Mouse (Mus musculus): ENCODE results near the gene Sorl1. TPM values are rescaled to one million over a fixed set of nuclear protein-coding genes. Genes with fewer than 3 reads are reported as not detected.

The Sorl1 gene
- total RNA-seq, 1 experiment = 24.1 TPM

- no peak for TF ChIP-seq MAFK (IDR thresholded peaks at IDR 0.05; ENCODE audit: insufficient read depth, low read depth, low read length)
- TF ChIP-seq ZC3H11A (IDR thresholded peaks at IDR 0.05; ENCODE audit: borderline replicate concordance, low read depth, low read length) = no peak
- TF ChIP-seq ZNF384 (IDR thresholded peaks at IDR 0.05; ENCODE audit: low read depth, low read length) = no peak
- TF ChIP-seq HCFC1 (IDR thresholded peaks at IDR 0.05; ENCODE audit: borderline replicate concordance, insufficient read depth, low read length) = no peak
- TF ChIP-seq CHD2 (IDR thresholded peaks at IDR 0.05; ENCODE audit: low read depth, low read length) = no peak
- Histone ChIP-seq H3K4me3 (ENCODE audit: insufficient read depth in 1 of 2, low read depth in 1 of 2, low read length in 2 of 2, poor library complexity in 1 of 2, severe bottlenecking in 1 of 2) (no peak overlapping the region), H3K27ac (ENCODE audit: insufficient read depth, low read depth, low read length, poor library complexity, severe bottlenecking) (no peak overlapping the region), H3K9me3 (ENCODE audit: control insufficient read depth, insufficient read depth, low read depth, low read length) (no peaks in the 10 kb centered on the region), H3K4me1 (ENCODE audit: control insufficient read depth in 2 of 2, insufficient read depth in 2 of 2, low read length in 2 of 2, poor library complexity in 1 of 2) (no peaks in the 10 kb centered on the region), H3K9ac (ENCODE audit: insufficient read depth, low read depth, low read length, poor library complexity, severe bottlenecking) (no peak overlapping the region), H3K36me3 (ENCODE audit: control insufficient read depth, insufficient read depth, low read length, poor library complexity, severe bottlenecking) (peaks cover 10% of the 10 kb centered on the region)
- in situ Hi-C loops (cut with MboI; ENCODE audit: low sequenced_read_pairs in 2 of 2, unreplicated experiment in 2 of 2) = no loop called here
- DNase-seq (ENCODE audit: low read depth, low spot score) = no peak
These were observed 90.0 kb downstream of the Sorl1 start for GRCm38 (mm10) chr9:42034116-42034520.

- no peak overlapping the region for H3K4me3 ChIP-seq (ENCODE audit: insufficient read depth in 1 of 2, low read depth in 1 of 2, low read length in 2 of 2, poor library complexity in 1 of 2, severe bottlenecking in 1 of 2)
- no peak for TF ChIP-seq ZNF384 (IDR thresholded peaks at IDR 0.05; ENCODE audit: low read depth, low read length)
- TF ChIP-seq ZC3H11A (IDR thresholded peaks at IDR 0.05; ENCODE audit: borderline replicate concordance, low read depth, low read length) = no peak
- no peak for TF ChIP-seq MAFK (IDR thresholded peaks at IDR 0.05; ENCODE audit: insufficient read depth, low read depth, low read length)
- TF ChIP-seq CHD2 (IDR thresholded peaks at IDR 0.05; ENCODE audit: low read depth, low read length) = no peak
- no peak for TF ChIP-seq HCFC1 (IDR thresholded peaks at IDR 0.05; ENCODE audit: borderline replicate concordance, insufficient read depth, low read length)
- H3K36me3 ChIP-seq (ENCODE audit: control insufficient read depth, insufficient read depth, low read length, poor library complexity, severe bottlenecking) = peaks cover 10% of the 10 kb centered on the region
- H3K4me1 ChIP-seq (ENCODE audit: control insufficient read depth in 2 of 2, insufficient read depth in 2 of 2, low read length in 2 of 2, poor library complexity in 1 of 2) = no peaks in the 10 kb centered on the region
- in situ Hi-C loops (cut with MboI; ENCODE audit: low sequenced_read_pairs in 2 of 2, unreplicated experiment in 2 of 2) = no loop called here
- no peaks in the 10 kb centered on the region for H3K9me3 ChIP-seq (ENCODE audit: control insufficient read depth, insufficient read depth, low read depth, low read length)
- no peak overlapping the region for H3K27ac ChIP-seq (ENCODE audit: insufficient read depth, low read depth, low read length, poor library complexity, severe bottlenecking)
- DNase-seq (ENCODE audit: low read depth, low spot score) = no peak
- no peak overlapping the region for H3K9ac ChIP-seq (ENCODE audit: insufficient read depth, low read depth, low read length, poor library complexity, severe bottlenecking)
These were observed 90.6 kb downstream of the Sorl1 start for GRCm38 (mm10) chr9:42033291-42034115.

GRCm38 (mm10) chr9:42032419-42032818 lies 91.7 kb downstream of the Sorl1 start:
- in situ Hi-C loops (cut with MboI; ENCODE audit: low sequenced_read_pairs in 2 of 2, unreplicated experiment in 2 of 2) = no loop called here
- Histone ChIP-seq H3K9ac (ENCODE audit: insufficient read depth, low read depth, low read length, poor library complexity, severe bottlenecking) (no peak overlapping the region), H3K4me3 (ENCODE audit: insufficient read depth in 1 of 2, low read depth in 1 of 2, low read length in 2 of 2, poor library complexity in 1 of 2, severe bottlenecking in 1 of 2) (no peak overlapping the region), H3K9me3 (ENCODE audit: control insufficient read depth, insufficient read depth, low read depth, low read length) (no peaks in the 10 kb centered on the region), H3K4me1 (ENCODE audit: control insufficient read depth in 2 of 2, insufficient read depth in 2 of 2, low read length in 2 of 2, poor library complexity in 1 of 2) (no peaks in the 10 kb centered on the region), H3K36me3 (ENCODE audit: control insufficient read depth, insufficient read depth, low read length, poor library complexity, severe bottlenecking) (peaks cover 8% of the 10 kb centered on the region), H3K27ac (ENCODE audit: insufficient read depth, low read depth, low read length, poor library complexity, severe bottlenecking) (no peak overlapping the region)
- no peak for DNase-seq (ENCODE audit: low read depth, low spot score)
- no peak for TF ChIP-seq CHD2 (IDR thresholded peaks at IDR 0.05; ENCODE audit: low read depth, low read length)
- no peak for TF ChIP-seq ZNF384 (IDR thresholded peaks at IDR 0.05; ENCODE audit: low read depth, low read length)
- no peak for TF ChIP-seq ZC3H11A (IDR thresholded peaks at IDR 0.05; ENCODE audit: borderline replicate concordance, low read depth, low read length)
- TF ChIP-seq HCFC1 (IDR thresholded peaks at IDR 0.05; ENCODE audit: borderline replicate concordance, insufficient read depth, low read length) = no peak
- no peak for TF ChIP-seq MAFK (IDR thresholded peaks at IDR 0.05; ENCODE audit: insufficient read depth, low read depth, low read length)

- no peak for DNase-seq (ENCODE audit: low read depth, low spot score)
- no peak for TF ChIP-seq MAFK (IDR thresholded peaks at IDR 0.05; ENCODE audit: insufficient read depth, low read depth, low read length)
- no peak for TF ChIP-seq HCFC1 (IDR thresholded peaks at IDR 0.05; ENCODE audit: borderline replicate concordance, insufficient read depth, low read length)
- TF ChIP-seq ZC3H11A (IDR thresholded peaks at IDR 0.05; ENCODE audit: borderline replicate concordance, low read depth, low read length) = no peak
- TF ChIP-seq ZNF384 (IDR thresholded peaks at IDR 0.05; ENCODE audit: low read depth, low read length) = no peak
- no peak for TF ChIP-seq CHD2 (IDR thresholded peaks at IDR 0.05; ENCODE audit: low read depth, low read length)
- Histone ChIP-seq H3K36me3 (ENCODE audit: control insufficient read depth, insufficient read depth, low read length, poor library complexity, severe bottlenecking) (peaks cover 12% of the 10 kb centered on the region), H3K4me3 (ENCODE audit: insufficient read depth in 1 of 2, low read depth in 1 of 2, low read length in 2 of 2, poor library complexity in 1 of 2, severe bottlenecking in 1 of 2) (no peak overlapping the region), H3K4me1 (ENCODE audit: control insufficient read depth in 2 of 2, insufficient read depth in 2 of 2, low read length in 2 of 2, poor library complexity in 1 of 2) (no peaks in the 10 kb centered on the region), H3K27ac (ENCODE audit: insufficient read depth, low read depth, low read length, poor library complexity, severe bottlenecking) (no peak overlapping the region), H3K9me3 (ENCODE audit: control insufficient read depth, insufficient read depth, low read depth, low read length) (no peaks in the 10 kb centered on the region), H3K9ac (ENCODE audit: insufficient read depth, low read depth, low read length, poor library complexity, severe bottlenecking) (no peak overlapping the region)
- in situ Hi-C loops (cut with MboI; ENCODE audit: low sequenced_read_pairs in 2 of 2, unreplicated experiment in 2 of 2) = no loop called here
These were observed 95.3 kb downstream of the Sorl1 start for GRCm38 (mm10) chr9:42028807-42029206.
